Mouse (Mus musculus) ES-E14 (cell line): ENCODE data around the gene Fndc10. TPM values are rescaled to one million over a fixed set of nuclear protein-coding genes. Genes with fewer than 3 reads are reported as not detected.

Experiments used
- DNase-seq: peaks from one replicate; pipeline ENCODE4 v3.0.0-alpha.2; 2013; ENCODE audit warnings: low read depth, low spot score
- H3K27ac ChIP-seq: 2 replicates; pipeline ENCODE4 v1.5.1; 2012; ENCODE audit warnings: low read depth, mild to moderate bottlenecking, low read length, moderate library complexity, mixed read lengths; ENCODE audit not compliant: poor library complexity, insufficient read depth, severe bottlenecking
- H3K36me3 ChIP-seq: 2 replicates; pipeline ENCODE4 v1.6.1; 2012; ENCODE audit warnings: mild to moderate bottlenecking, low read length, moderate library complexity, mixed read lengths; ENCODE audit not compliant: control insufficient read depth, poor library complexity, insufficient read depth, severe bottlenecking
- H3K4me1 ChIP-seq, 2 experiments: fragments of 150-350 bp in 1 of 2; sonication (generic) in 1 of 2; 2 replicates each; pipeline ENCODE4 v1.6.1; 2012; ENCODE audit warnings: low read length in 2 of 2, mild to moderate bottlenecking in 1 of 2, mixed read lengths in 1 of 2; ENCODE audit not compliant: control insufficient read depth in 2 of 2, insufficient read depth in 2 of 2, poor library complexity in 1 of 2
- H3K4me3 ChIP-seq, 2 experiments: fragments of 150-350 bp in 1 of 2; sonication (generic) in 1 of 2; 2 replicates each; pipeline ENCODE4 v1.5.1; 2012; ENCODE audit warnings: low read length in 2 of 2, low read depth in 1 of 2, mild to moderate bottlenecking in 1 of 2, mixed read lengths in 1 of 2; ENCODE audit not compliant: insufficient read depth in 1 of 2, poor library complexity in 1 of 2, severe bottlenecking in 1 of 2
- H3K9ac ChIP-seq: 2 replicates; pipeline ENCODE4 v1.6.1; 2012; ENCODE audit warnings: low read depth, mild to moderate bottlenecking, low read length, mixed read lengths; ENCODE audit not compliant: poor library complexity, insufficient read depth, severe bottlenecking
- H3K9me3 ChIP-seq: fragments of 150-350 bp; sonication (generic); 2 replicates; pipeline ENCODE4 v1.6.1; 2012; ENCODE audit warnings: low read depth, mild to moderate bottlenecking, low read length; ENCODE audit not compliant: control insufficient read depth, insufficient read depth
- CHD2 ChIP-seq: IDR thresholded peaks from 2 replicates; pipeline ENCODE4 v1.6.1; 2014; ENCODE audit warnings: mild to moderate bottlenecking, low read depth, low read length, inconsistent platforms
- HCFC1 ChIP-seq: IDR thresholded peaks from 2 replicates; pipeline ENCODE4 v1.6.1; 2012; ENCODE audit warnings: low read length, inconsistent platforms, borderline replicate concordance; ENCODE audit not compliant: insufficient read depth
- MAFK ChIP-seq: IDR thresholded peaks from 2 replicates; pipeline ENCODE4 v1.6.1; 2014; ENCODE audit warnings: mild to moderate bottlenecking, low read depth, low read length, inconsistent platforms; ENCODE audit not compliant: insufficient read depth
- ZC3H11A ChIP-seq: IDR thresholded peaks from 2 replicates; pipeline ENCODE4 v1.6.1; 2012; ENCODE audit warnings: low read depth, mild to moderate bottlenecking, inconsistent platforms, low read length, borderline replicate concordance
- ZNF384 ChIP-seq: IDR thresholded peaks from 2 replicates; pipeline ENCODE4 v1.6.1; 2012; ENCODE audit warnings: low read depth, low read length, inconsistent platforms
- in situ Hi-C, 2 experiments: fragments of 600-800 bp; cut with MboI; formaldehyde crosslinking; loops; one replicate each; pipeline ENCODE4 v1.15.1; 2025; ENCODE audit warnings: low sequenced_read_pairs in 2 of 2, inconsistent platforms in 1 of 2; ENCODE audit not compliant: unreplicated experiment in 2 of 2
- total RNA-seq: library from RNA; depleted of rRNA; stranded (reverse); fragments of 300-350 nt; gene quantifications from 2 replicates; pipeline ENCODE4 v1.2.3, GENCODE M21; 2012

Gene Fndc10
- total RNA-seq, 1 experiment = 10.0 TPM

- TF ChIP-seq MAFK (no peak), ZNF384 (no peak), HCFC1 (no peak), ZC3H11A (no peak), CHD2 (no peak)
- Histone ChIP-seq H3K36me3 (no peaks in the 10 kb centered on the region), H3K9ac (no peak overlapping the region), H3K27ac (no peak overlapping the region), H3K4me3 (no peak overlapping the region), H3K4me1 (peaks cover 8 to 11% of the 10 kb centered on the region in 2 experiments), H3K9me3 (no peaks in the 10 kb centered on the region)
- in situ Hi-C loops = no loop called here
- no peak for DNase-seq
Measured at GRCm38 (mm10) chr4:155708582-155708981, 14.4 kb downstream of the Fndc10 start.

DNA sequence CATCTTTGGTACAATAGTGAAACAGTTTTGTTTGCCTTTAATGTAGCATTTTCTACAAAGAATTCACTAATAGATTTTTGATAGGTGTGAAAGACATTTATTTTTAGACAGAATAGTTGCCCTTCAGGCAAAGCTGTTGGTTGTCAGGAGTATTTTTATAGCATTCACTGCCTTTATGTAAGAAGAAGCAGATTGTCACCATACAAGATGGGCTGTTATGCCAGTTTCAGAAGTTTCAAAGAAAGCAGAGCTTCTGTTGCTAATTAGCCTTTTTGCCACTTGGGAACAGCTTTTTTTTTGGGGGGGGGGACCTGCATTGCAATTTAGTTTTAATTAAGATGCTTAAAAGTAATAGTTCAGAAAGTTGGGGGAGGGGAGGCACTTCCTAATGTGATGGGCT is 14.8 kb downstream of the Fndc10 start:
- DNase-seq = no peak
- no peaks in the 10 kb centered on the region for H3K9me3 ChIP-seq
- H3K9ac ChIP-seq = no peak overlapping the region
- no peak overlapping the region for H3K4me3 ChIP-seq
- no peak overlapping the region for H3K27ac ChIP-seq
- TF ChIP-seq CHD2 (no peak), HCFC1 (no peak), MAFK (no peak), ZNF384 (no peak), ZC3H11A (no peak)
- in situ Hi-C loops = no loop called here
- H3K4me1 ChIP-seq = peaks cover 9 to 11% of the 10 kb centered on the region in 2 experiments
- no peaks in the 10 kb centered on the region for H3K36me3 ChIP-seq

- Histone ChIP-seq H3K27ac (no peak overlapping the region), H3K9ac (0 out of 2 replicates have a peak overlapping the region, but pooled peaks have one; percentile 18), H3K36me3 (peaks cover 7% of the 10 kb centered on the region), H3K9me3 (no peaks in the 10 kb centered on the region), H3K4me1 (peaks cover 9 to 11% of the 10 kb centered on the region in 2 experiments), H3K4me3 (no peak overlapping the region)
- DNase-seq = no peak
- in situ Hi-C loops = no loop called here
- no peak for TF ChIP-seq CHD2
- TF ChIP-seq MAFK = 0 out of 2 replicates have a peak, but pooled peaks have one; percentile 39
Measured at GRCm38 (mm10) chr4:155710521-155711252, 16.5 kb downstream of the Fndc10 start.

GRCm38 (mm10) chr4:155721668-155722083 is 27.5 kb downstream of the Fndc10 start:
- DNase-seq = no peak
- H3K4me3 ChIP-seq = no peak overlapping the region
- H3K27ac ChIP-seq = peak overlapping the region; percentile 5; the same call in 1 of the 2 replicates
- peaks cover 3 to 5% of the 10 kb centered on the region in 2 experiments; a peak in 2 of 4 replicates for H3K4me1 ChIP-seq
- in situ Hi-C loops = no loop called here
- no peak overlapping the region for H3K9ac ChIP-seq
- H3K9me3 ChIP-seq = no peaks in the 10 kb centered on the region
- TF ChIP-seq HCFC1 = no peak
- peak; percentile 84 for TF ChIP-seq MAFK
- H3K36me3 ChIP-seq = peaks cover 21% of the 10 kb centered on the region

DNA sequence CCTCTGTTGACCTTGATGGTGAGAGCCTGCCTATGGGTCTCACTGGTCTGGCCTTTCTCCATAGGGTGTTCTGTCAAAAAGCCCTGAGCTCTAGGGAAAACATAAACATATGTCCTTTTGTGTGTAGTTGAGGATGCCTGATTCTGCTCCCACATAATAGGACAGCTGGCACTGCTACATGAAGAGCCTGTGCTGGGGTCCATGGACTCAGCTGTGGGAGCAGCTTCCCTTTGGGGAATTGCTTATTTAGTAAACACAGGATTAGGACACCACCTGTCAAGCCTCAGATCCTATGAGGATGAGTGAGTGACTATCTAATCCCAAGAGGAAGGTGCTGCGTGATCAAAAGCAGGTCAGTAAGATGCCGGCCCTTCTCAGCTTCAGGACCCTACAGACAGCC is 33.9 kb downstream of the Fndc10 start:
- Histone ChIP-seq H3K36me3 (peaks cover 27% of the 10 kb centered on the region), H3K4me1 (no peaks in the 10 kb centered on the region), H3K9ac (no peak overlapping the region), H3K4me3 (no peak overlapping the region), H3K27ac (no peak overlapping the region), H3K9me3 (no peaks in the 10 kb centered on the region)
- DNase-seq = no peak
- in situ Hi-C loops = no loop called here
- TF ChIP-seq ZC3H11A (no peak), ZNF384 (no peak), MAFK (no peak), CHD2 (no peak), HCFC1 (no peak)
